Mouse (Mus musculus): Measurements from ENCODE around the gene Slc12a4. TPM values are rescaled to one million over a fixed set of nuclear protein-coding genes. Genes with fewer than 3 reads are reported as not detected.

Gene Slc12a4
- polyA plus RNA-seq, 1 experiment from 2014 or later: 10.3 TPM

Small RNAs within 50 kb of the gene (microRNA-seq; reads per million reads assigned to microRNA genes)
- not detected for gene Mir7074

Other genes starting within 250 kb of the Slc12a4 start
- gene Gfod2, start 207.4 kb downstream of the Slc12a4 start, polyA plus RNA-seq (2014; fragmentation: Nextera tagmentation; extraction: Ambion mirVana): 35.5 and 42.0 TPM in 2 replicates
- gene Ranbp10, start 138.7 kb downstream of the Slc12a4 start, polyA plus RNA-seq (2014; fragmentation: Nextera tagmentation; extraction: Ambion mirVana): 12.3 and 13.5 TPM in 2 replicates
- gene Tsnaxip1, start 138.4 kb downstream of the Slc12a4 start, polyA plus RNA-seq (2014; fragmentation: Nextera tagmentation; extraction: Ambion mirVana): 0.18 and 0.24 TPM in 2 replicates
- 58.3 and 62.6 TPM in 2 replicates for gene Cenpt, start 112.8 kb downstream of the Slc12a4 start, polyA plus RNA-seq (2014; fragmentation: Nextera tagmentation; extraction: Ambion mirVana)
- gene Thap11, start 111.0 kb downstream of the Slc12a4 start, polyA plus RNA-seq (2014; fragmentation: Nextera tagmentation; extraction: Ambion mirVana): 68.9 and 71.8 TPM in 2 replicates
- 342 and 344 TPM in 2 replicates for gene Nutf2, start 105.5 kb downstream of the Slc12a4 start, polyA plus RNA-seq (2014; fragmentation: Nextera tagmentation; extraction: Ambion mirVana)
- gene Edc4, start 85.2 kb downstream of the Slc12a4 start, polyA plus RNA-seq (2014; fragmentation: Nextera tagmentation; extraction: Ambion mirVana): 50.0 and 50.5 TPM in 2 replicates
- gene Nrn1l, start 72.5 kb downstream of the Slc12a4 start, polyA plus RNA-seq (2014; fragmentation: Nextera tagmentation; extraction: Ambion mirVana): not detected in 2 replicates
- gene Pskh1, start 65.7 kb downstream of the Slc12a4 start, polyA plus RNA-seq (2014; fragmentation: Nextera tagmentation; extraction: Ambion mirVana): 18.1 and 20.4 TPM in 2 replicates
- 1.1 TPM in 2 replicates for gene Ctrl, start 32.2 kb downstream of the Slc12a4 start, polyA plus RNA-seq (2014; fragmentation: Nextera tagmentation; extraction: Ambion mirVana)
- gene Psmb10, start 27.7 kb downstream of the Slc12a4 start, polyA plus RNA-seq (2014; fragmentation: Nextera tagmentation; extraction: Ambion mirVana): 28.5 and 30.2 TPM in 2 replicates
- gene Lcat, start 22.7 kb downstream of the Slc12a4 start, polyA plus RNA-seq (2014; fragmentation: Nextera tagmentation; extraction: Ambion mirVana): 0.50 and 0.54 TPM in 2 replicates
- not detected in 2 replicates for gene Dpep3, start 13.3 kb upstream of the Slc12a4 start, polyA plus RNA-seq (2014; fragmentation: Nextera tagmentation; extraction: Ambion mirVana)
- gene Dus2, start 25.2 kb upstream of the Slc12a4 start, polyA plus RNA-seq (2014; fragmentation: Nextera tagmentation; extraction: Ambion mirVana): 14.5 and 18.6 TPM in 2 replicates
- gene Dpep2nb, start 39.9 kb upstream of the Slc12a4 start, polyA plus RNA-seq (2014; fragmentation: Nextera tagmentation; extraction: Ambion mirVana): not detected in 2 replicates
- gene Ddx28, start 45.8 kb upstream of the Slc12a4 start, polyA plus RNA-seq (2014; fragmentation: Nextera tagmentation; extraction: Ambion mirVana): 21.2 and 24.4 TPM in 2 replicates
- 3.4 and 3.6 TPM in 2 replicates for gene Nfatc3, start 92.7 kb upstream of the Slc12a4 start, polyA plus RNA-seq (2014; fragmentation: Nextera tagmentation; extraction: Ambion mirVana)
- 2.5 and 4.0 TPM in 2 replicates for gene Esrp2, start 170.9 kb upstream of the Slc12a4 start, polyA plus RNA-seq (2014; fragmentation: Nextera tagmentation; extraction: Ambion mirVana)
- gene Pla2g15, start 184.3 kb upstream of the Slc12a4 start, polyA plus RNA-seq (2014; fragmentation: Nextera tagmentation; extraction: Ambion mirVana): 8.0 and 8.9 TPM in 2 replicates
- gene Slc7a6, start 202.8 kb upstream of the Slc12a4 start, polyA plus RNA-seq (2014; fragmentation: Nextera tagmentation; extraction: Ambion mirVana): 106 and 121 TPM in 2 replicates
- gene Slc7a6os, start 244.8 kb upstream of the Slc12a4 start, polyA plus RNA-seq (2014; fragmentation: Nextera tagmentation; extraction: Ambion mirVana): 39.7 and 45.6 TPM in 2 replicates
- gene Prmt7, start 244.8 kb upstream of the Slc12a4 start, polyA plus RNA-seq (2014; fragmentation: Nextera tagmentation; extraction: Ambion mirVana): 70.2 and 71.1 TPM in 2 replicates

All from neural tube, embryonic 11.5 days (tissue).